Mouse (Mus musculus): ENCODE results near the gene Rnf150.

Gene Rnf150

DNA sequence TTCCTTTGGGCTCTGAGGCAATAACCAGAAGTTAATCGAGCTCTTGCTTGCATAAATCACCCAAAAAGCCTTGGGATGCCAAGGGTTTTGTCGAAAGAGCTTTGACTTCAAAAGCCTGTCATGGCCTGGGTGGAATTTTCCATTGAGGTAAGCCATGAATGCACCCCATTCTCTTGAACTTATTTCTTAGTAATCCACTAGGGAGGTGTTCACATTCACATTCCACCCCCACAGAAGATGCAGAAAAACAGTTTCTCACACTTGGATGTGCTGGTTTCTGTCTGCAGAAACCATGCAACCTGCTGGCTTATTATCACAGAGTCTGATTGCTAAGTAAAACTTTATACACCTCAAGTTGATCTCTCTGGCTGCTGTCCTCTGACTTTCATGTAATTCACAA, 148.1 kb downstream of the Rnf150 start:
- DNase-seq (ENCODE audit: low read depth, low spot score): no peak

DNA sequence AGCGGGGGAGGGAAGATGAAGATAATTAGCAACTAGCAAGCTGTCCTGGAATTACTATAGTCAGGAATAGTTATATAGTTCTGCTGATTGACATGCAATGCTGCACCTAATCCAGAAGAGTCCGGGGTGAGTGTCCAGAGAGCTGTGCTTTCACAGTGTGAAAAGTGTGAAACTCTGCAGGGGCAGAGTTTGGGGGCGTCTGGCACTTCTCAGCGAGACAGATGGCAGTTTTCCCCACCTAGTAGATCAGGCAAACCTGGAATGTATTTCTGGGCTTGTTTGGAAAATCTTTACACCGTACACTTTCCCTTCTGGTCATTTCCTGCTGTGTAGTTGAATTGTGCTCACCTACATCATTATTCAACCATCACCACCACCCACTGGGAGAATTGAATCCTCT, 148.6 kb downstream of the Rnf150 start:
- no peak for DNase-seq (ENCODE audit: low read depth, low spot score)

DNA sequence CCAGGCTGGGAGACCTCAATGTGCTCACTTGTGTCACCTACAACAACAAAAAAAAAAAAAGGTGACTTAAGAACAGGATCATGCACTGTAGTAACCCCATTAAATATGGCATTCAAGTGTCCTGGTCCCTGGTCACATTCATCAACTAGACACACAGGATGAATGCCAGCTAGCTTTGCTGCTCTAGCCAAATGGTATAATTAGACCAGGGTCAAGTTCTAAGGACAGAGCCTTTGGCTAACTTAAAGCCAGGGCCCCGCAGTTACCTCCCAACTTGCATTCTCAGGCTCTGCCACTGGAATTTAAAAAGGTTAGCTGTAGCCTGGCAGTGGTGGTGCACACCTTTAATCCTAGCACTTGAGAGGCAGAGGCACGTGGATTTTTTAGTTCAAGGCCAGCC, 165.1 kb downstream of the Rnf150 start:
- no peak for DNase-seq (ENCODE audit: low read depth, low spot score)

DNA sequence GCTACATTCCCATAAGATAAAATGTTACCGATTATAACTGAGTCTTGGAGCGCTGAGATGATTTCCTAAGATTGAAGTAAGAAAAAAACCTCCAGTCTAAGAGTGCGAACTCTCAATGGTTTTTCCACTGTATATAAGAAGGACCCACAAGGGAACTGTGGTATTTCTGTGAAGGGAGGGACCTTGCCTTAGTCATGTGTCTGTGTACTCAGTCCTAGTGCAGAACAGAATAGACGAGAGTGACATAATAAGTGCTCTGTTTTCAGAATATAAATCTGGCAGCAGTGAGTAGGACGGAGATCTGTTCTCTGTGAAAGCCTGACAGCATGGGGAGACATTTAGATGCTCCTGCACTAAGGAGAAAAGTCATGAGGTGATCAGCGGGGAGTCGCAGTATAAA, 169.6 kb downstream of the Rnf150 start:
- no peak for DNase-seq (ENCODE audit: low read depth, low spot score)

DNA sequence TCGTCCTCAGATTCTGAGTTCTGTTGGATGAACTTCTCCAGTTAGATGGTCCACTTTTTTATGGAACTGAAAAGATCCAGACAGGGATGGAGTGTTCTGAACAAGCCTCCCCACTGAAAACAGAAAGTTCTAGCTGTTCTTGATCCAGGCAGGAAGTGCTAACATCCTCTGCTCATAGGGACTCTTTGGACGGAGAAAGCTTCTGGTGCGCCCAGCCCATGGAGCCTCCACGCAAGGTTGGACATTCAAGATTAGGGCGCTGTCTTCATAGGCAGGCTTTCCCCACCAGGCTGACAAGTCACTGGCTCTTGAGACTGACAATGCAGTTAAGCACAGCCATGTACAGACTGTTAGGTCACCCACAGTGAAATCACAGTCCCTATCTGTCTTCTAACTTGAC, 172.0 kb downstream of the Rnf150 start:
- DNase-seq (ENCODE audit: low read depth, low spot score): no peak

DNA sequence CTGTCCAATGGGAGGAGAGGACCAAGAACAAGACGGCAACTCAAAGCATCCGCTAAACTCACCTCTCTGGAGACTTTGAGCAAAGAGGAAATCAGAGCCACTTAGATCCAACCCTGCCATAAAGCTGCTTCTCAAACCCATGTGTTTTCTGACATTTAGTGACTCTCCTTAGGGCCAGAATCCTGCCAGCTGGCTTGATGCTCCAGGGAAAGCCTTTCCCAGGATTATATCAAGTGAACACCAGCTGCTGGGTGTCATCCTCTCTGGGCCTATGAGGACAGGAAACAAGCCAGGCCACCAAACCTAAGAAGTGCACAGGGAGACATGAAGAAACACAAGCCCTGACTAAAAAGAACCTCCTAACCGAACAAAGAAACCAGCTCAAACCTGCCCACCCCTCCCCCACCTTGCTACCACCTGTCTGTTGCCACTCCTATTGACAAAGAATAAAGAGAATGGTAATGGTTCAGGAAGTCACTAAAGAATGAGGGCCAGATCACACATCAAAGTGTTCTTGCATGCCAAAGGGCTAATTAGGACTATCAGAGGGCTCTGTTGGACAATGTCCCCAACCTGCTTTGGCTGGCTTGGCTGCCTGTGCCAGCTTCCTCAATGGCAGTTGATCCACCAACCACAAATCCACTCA, 173.5 kb downstream of the Rnf150 start:
- DNase-seq (ENCODE audit: low read depth, low spot score): no peak

DNA sequence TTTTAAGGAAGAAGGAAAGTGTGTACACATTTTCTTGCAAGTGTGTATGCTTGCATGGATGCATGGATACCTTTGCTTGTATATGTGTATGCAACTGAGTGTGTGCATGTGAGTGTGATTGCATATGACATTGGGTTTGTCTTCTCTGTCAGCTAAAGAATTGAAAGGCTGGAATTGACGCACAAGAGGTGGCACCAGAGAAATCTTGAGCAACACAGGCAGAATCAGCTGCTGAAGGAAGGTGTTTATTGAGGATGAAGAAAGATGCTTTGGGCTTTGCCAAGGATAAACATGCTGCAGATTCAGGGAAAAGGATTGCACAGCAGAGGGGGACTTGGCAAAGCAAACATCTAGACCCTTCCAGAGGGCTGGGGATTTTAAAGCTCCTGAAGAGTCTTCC, 174.2 kb downstream of the Rnf150 start:
- DNase-seq (ENCODE audit: low read depth, low spot score): no peak

DNA sequence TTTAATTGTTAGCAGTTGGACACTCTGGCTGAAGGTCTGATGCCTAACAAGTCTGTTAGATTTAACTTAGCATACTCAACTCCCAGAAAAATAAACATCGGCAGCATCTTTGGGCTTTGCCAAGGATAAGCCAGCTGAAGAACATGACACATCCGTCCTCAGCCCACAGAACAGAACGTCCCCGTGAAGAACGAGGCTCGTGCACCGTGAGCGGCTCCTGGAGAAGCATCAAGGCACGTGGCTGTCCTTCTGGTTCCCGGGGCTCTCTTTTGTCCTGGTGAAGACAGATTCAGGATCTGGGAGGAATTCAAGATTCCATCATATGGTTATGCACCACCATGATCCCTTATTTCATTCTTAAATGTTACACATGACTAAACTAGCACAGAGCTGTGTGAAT, 175.4 kb downstream of the Rnf150 start:
- no peak for DNase-seq (ENCODE audit: low read depth, low spot score)

DNA sequence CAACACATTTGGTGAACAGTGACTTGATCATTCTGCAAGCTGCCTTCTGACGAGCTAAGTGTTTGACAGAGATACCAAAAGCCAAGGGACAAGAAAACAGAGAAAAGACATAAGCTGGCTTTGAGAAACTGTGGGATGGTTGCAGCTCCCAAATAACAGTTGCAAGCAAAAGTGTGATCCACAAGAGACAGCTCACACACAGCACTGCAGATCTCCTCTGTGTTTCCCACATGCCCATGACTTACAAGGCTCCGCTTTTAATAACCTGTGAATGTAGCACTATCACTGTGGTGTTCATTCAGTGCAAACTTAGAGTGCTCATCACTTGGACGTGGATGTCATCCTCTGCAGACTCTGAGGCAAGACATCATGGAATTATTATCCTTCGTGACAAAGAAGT, 178.3 kb downstream of the Rnf150 start:
- no peak for DNase-seq (ENCODE audit: low read depth, low spot score)

DNA sequence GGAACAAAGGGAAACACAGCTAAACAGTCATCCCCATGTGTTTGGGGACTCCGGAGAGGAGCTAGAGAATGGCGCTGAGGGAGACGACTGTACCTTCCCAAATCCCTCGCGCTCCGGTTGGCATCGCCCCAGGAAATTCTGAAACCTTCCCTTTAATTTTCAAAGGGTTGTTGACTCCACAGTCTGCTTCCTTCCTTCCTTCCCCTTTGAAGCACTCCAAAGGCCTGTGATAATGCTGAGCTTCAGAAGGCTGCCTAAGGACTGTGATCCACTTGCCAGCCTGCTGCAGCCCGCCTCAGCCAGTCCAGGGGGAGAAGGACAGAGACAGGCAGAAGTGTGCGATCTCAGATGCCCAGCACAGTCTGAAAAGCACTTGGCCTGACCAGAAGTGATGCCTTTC, 183.8 kb downstream of the Rnf150 start:
- no peak for DNase-seq (ENCODE audit: low read depth, low spot score)

DNA sequence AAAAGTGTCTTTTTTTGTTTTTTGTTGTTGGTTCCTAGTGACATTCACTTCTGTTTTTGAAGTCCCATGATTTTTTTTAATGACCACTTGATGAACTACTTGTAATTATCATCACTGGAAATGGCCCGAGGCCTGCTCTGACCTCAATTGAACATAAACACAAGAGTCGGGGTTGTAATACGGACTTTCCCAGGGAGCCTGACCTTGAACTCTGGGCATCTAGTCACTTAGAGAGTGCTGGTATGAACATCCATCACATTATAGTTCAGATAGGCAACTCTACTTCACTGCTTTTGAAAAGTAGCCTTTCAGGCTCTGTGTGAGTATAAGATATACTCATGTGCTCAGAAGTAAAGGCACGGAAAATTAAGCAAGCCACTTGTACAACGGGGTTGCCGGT, 185.4 kb downstream of the Rnf150 start:
- no peak for DNase-seq (ENCODE audit: low read depth, low spot score)

DNA sequence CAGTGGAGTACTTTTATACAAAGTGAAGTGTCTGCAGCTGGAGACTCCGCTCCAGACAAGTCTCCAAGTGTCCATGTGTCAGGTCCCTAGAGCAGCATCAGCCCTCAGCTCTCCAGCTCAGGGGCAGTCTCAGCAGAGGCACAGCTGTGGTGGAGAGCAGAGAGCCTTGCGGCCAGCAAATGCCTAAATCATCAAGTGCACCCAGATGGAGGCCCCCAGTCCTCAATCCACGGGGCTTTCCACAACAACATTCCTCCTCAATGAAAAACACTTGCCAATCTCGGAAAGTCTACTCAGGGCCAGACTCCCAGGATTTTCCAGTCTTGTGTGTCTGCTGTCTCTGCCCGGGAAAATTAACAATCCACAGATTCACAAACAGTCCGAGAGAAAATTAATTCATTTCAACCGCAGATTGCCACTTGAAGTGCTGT, 186.0 kb downstream of the Rnf150 start:
- no peak for DNase-seq (ENCODE audit: low read depth, low spot score)

DNA sequence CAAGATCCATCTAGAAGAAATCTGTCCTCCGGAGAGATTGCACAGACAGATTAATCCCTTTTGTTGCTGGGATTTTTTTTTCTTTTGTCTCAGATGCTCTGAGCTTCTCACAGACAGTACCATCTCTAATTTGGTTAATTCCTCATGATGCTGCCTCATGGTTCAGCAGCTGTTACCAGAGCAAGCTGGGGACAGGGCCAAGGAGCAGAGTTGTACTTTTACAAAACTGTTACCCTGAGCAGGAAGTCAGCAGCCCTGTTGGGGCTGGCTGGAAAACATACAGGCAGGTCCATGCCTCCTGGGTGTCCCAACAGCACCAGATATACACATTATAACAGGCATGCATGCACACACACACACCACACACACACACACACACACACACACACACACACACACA, 186.5 kb downstream of the Rnf150 start:
- no peak for DNase-seq (ENCODE audit: low read depth, low spot score)

DNA sequence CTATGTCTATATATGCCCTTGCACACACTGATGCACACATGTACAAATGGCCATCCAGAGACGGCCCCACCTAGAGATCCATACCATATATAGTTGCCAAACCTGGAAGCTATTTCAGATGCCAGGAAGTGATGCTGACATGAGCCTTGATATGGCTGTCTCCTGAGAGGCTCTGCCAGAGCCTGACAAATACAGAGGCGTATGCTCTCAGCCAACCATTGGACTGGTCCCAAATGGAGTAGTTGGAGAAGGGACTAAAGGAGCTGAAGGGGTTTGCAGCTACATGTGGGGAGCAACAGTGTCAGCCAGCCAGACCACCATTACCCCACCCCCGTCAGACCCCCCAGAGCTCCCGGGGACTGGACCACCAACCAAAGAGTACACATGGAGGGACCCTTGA, 189.7 kb downstream of the Rnf150 start:
- no peak for DNase-seq (ENCODE audit: low read depth, low spot score)

DNA sequence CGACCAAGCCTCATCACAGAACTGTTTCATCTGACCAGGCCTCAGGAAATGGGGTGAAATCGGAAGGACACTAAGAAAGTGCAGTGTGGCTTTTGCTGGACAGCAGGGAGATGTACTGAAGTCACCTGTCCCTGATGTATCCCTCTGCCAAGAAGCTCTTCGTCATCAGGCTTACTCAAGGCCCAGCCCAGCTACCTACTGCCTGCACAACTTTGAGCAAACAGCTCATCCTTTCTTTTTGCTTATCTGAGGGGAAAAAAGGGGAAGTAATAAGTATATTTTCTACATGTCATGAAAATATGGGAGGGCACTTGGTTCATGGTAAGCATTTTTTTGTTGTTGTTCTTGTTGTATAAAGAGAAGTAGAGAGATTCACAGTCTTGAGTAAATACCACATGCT, 191.6 kb downstream of the Rnf150 start:
- DNase-seq (ENCODE audit: low read depth, low spot score): no peak

DNA sequence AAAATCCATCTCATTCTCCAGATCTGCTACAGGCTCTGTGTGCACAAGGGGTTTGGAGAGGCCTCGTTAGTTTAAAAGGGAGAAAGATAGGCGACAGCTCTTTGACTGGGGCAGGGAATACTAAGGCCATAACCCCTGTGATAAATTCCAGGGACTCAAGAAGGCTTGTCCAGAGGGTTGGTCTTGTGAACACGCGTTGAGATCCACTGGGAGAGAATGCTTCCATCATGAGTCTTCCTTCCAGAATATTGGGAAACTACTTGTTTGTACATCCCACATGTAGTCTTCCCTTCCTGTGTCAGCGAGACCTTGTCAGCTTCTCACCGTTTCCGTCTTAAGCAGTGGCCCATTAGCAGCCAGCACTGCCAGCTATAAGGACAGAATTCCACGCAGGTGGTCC, 195.8 kb downstream of the Rnf150 start:
- DNase-seq (ENCODE audit: low read depth, low spot score): no peak

DNA sequence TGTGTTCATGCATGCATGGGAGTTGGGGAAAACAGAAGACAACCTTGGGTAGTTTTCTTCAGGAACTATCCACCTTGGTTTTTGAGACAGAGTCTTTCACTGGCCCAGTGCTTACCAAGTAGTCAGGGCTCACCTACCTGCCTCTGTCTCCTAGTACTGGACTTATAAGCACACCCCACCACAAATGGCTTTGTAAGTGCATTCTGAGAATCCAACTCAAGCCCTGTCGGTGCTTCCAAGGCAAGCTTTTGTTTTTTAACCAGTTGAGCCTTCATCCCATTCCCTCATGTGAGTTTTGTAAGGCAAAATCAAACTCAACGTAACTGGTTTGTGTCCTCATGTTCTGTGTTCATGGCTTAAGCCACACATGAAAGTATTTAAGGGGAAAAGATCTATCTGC, 196.9 kb downstream of the Rnf150 start:
- DNase-seq (ENCODE audit: low read depth, low spot score): no peak

DNA sequence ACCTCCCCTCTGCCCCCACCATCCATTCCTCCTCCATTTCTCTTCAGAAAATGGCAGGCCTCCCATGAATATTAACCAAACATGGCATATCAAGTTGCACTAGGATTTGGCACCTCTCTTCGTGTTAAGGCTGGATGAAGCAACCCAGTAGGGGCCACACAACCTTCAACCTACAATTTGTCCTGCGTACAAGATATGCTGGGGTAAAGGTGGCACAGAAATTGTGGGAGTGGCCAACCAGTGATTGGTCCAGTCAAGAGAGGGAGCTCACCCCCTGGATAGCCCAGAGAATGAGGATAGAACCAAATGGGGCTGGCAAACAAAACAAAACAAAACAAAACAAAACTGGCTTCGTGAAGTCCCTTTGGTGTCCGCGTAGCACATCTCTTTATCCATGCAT, 198.1 kb downstream of the Rnf150 start:
- no peak for DNase-seq (ENCODE audit: low read depth, low spot score)

DNA sequence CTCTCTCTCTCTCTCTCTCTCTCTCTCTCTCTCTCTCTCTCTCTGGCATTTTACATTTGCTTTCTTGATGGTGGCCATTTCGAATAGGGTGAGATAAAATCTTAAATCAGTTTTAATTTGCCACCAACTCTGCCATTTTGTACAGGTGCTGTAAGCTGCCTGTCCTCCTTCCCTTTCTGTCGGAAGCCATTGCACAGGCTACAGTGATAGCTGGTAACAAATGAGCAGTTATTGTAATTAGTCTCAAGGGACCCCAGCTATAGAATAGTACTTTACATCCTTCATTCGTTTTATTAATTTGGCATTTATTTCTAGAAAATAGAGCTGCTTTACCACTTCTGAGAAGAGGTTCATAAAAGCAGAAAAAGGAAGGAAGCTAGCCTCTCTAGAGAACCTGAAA, 198.7 kb downstream of the Rnf150 start:
- DNase-seq (ENCODE audit: low read depth, low spot score): no peak

DNA sequence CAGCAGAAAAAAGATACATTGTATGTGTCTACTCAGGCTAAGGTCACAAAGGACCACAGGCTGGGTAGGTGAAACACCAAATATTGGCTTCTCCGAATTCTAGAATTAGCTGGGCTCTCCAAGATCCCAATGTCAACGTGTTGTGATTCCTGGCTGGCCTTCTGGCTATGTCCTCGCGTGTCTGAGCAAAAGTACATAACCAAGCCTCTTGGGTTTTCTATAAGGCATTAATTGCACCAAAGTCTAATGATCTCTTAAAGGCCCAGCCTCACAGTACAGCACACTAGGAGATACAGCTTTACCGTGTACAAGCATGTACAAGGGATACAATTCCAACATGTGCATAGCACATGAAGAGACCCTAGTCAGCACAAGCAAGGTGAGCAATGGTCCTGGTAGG, 199.1 kb downstream of the Rnf150 start:
- no peak for DNase-seq (ENCODE audit: low read depth, low spot score)

DNA sequence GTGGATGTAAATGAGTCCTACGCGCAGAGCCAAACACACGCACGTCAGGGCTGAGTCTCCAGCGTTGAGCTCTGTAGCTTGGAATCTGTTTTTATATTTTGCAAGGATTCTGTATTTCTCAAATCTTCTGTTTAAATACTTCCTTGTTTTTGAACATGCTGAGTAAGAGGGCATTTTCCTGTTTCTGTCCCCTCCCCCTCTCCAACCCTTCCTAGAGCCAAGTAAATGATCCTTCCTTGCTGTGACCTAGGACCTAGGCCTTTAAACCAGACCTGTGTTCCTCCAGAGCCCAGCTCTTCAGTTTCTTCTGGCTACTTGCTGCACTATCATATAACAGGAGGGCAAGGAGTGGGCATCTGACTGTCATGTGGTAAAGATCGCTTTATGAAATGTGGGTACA, 200.9 kb downstream of the Rnf150 start:
- no peak for DNase-seq (ENCODE audit: low read depth, low spot score)

DNA sequence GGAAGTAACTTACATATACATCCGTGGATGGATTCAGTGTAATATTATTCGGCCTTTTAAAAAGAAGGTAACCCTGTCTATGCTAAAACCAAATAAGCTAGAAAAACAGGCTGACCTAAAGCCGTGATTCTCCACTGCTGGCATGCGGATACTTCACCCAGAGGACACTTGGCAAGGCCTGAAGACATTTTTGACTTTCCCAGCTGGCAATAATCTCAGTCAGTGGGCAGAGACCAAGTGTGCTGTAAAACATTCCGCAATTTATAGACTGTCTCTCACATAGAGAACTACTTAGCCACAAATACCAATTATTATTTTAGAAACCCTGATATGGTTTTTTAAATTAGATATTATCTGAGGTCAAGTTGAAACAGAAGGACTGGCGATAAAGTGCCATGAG, 202.9 kb downstream of the Rnf150 start:
- no peak for DNase-seq (ENCODE audit: low read depth, low spot score)

DNA sequence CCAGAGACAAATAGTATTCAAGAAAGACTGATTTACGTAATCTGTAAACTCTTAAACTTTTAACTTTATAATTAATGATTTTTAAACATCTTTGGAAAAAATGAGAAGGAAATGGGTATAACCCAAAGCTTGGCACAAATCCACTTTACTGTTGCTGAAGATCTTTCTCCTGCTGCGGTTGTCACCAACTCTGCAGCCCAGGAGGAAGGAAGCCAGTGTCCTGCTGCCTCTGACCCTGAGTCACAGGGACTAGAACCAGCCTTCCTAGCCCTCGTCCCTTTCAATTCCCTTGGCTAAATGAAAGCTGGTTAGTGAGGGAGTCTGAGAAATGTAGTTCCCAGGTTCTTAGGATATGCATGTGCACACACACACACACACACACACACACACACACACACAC, 203.7 kb downstream of the Rnf150 start:
- no peak for DNase-seq (ENCODE audit: low read depth, low spot score)

DNA sequence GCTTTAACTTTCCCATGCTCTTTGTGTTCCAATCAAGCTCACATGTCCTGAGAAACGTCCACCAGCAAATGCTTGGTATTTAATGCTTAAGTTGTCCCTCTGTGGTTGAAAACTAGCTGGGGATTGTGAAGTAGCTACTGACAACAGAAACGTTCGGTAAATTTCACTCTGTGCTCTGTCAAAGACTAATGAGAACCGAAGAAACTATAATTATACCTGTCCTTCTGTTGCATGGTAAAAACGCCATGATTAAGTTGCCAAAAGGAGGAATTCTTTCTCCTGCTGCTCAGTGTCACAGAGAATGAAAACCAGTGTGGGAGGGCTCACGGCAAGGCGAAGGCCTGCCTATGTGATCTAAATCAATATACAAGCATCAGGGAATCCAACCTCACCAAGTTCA, 204.8 kb downstream of the Rnf150 start:
- no peak for DNase-seq (ENCODE audit: low read depth, low spot score)
